Mouse (Mus musculus) small intestine, adult 10 weeks (tissue): ENCODE results near the gene Gm4353. TPM values are rescaled to one million over a fixed set of nuclear protein-coding genes. Genes with fewer than 3 reads are reported as not detected.

Experiments
- polyA plus RNA-seq: library from polyadenylated mRNA; stranded (reverse); fragments of 350-450 nt; fragmentation: Illumina TruSeq; extraction: RNeasy Lipid Tissue Mini Kit (QIAGEN cat#74804); gene quantifications from one replicate; pipeline ENCODE4 v1.2.3, GENCODE M21; 2014; ENCODE audit warnings: low replicate concordance

Gene Gm4353
- 0.71 TPM for polyA plus RNA-seq

GRCm38 (mm10) chr7:116084366-116084765 is at the start of gene Gm4353:
TSS of gene Gm4353 (minus strand) at chr7:116084635.

GRCm38 (mm10) chr7:116039196-116039537 is 45.3 kb downstream of the Gm4353 start, which contains the start of gene 1110004F10Rik:
TSS of gene 1110004F10Rik (plus strand) at chr7:116039397.

DNA sequence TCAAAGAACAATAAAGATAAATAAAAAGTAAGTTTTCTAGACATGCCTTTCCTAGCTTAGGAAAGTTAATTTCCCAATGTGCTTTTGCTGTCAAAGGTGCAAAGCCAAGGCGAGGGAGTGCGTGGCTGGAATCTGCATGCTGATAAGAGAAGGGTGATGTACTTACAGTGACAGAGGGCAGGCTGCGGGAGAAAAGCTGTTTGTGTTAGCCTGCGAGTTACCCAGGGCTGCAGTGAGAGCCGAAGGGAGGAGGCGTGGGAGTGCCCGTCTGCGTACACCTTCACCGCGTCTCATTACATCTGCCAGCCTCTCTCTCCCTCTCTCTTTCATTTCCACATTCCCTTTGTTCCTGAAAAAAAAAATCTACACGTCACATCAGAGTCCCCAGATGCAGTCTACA is 45.9 kb downstream of the Gm4353 start, which contains the start of gene Sox6:
Gene Sox6 (minus strand): TSS at position 286 of the 400 bp plus-strand sequence.

Other genes with a start within 250 kb of the Gm4353 start
- gene Sox6, start 45.8 kb downstream of the Gm4353 start, polyA plus RNA-seq = 16.4 TPM
- 113 TPM for gene 1110004F10Rik, start 45.2 kb downstream of the Gm4353 start, polyA plus RNA-seq
- gene Plekha7, start 223.7 kb upstream of the Gm4353 start, polyA plus RNA-seq = 26.4 TPM
- 405 TPM for gene Rps13, start 249.6 kb upstream of the Gm4353 start, polyA plus RNA-seq